Mouse (Mus musculus) kidney, adult 2 months (tissue): ENCODE measurements around the gene Rnf114.

Experiments
- CTCF ChIP-seq: fragments of 200-500 bp; conservative IDR thresholded peaks from 2 replicates; pipeline ENCODE4 v1.5.1; 2011; ENCODE audit warnings: low read depth, mild to moderate bottlenecking, control low read depth, low read length, moderate library complexity, mixed read lengths; ENCODE audit not compliant: insufficient read depth, insufficient read length
- POLR2A ChIP-seq: fragments of 200-500 bp; IDR thresholded peaks from one replicate; pipeline ENCODE4 v1.6.1; 2011; ENCODE audit warnings: low read depth, low read length, control low read depth

GRCm38 (mm10) chr2:167491757-167492708 lies at the start of gene Rnf114:
- no peak for TF ChIP-seq CTCF
- TF ChIP-seq POLR2A, result no peak
